Mouse (Mus musculus): ENCODE results near the gene Shtn1. TPM values are rescaled to one million over a fixed set of nuclear protein-coding genes. Genes with fewer than 3 reads are reported as not detected.

Gene Shtn1
- polyA plus RNA-seq, 1 experiment from 2014 or later: 15.5 TPM

GRCm38 (mm10) chr19:59071396-59071795 is 4.5 kb downstream of the Shtn1 start:
- Histone ChIP-seq H3K4me2 (replicated peaks) (no peak overlapping the region), H3K9ac (replicated peaks) (no peak overlapping the region), H3K36me3 (no peaks in the 10 kb centered on the region), H3K4me3 (replicated peaks) (no peak overlapping the region), H3K9me3 (no peaks in the 10 kb centered on the region), H3K27me3 (peaks cover 38% of the 10 kb centered on the region), H3K4me1 (replicated peaks) (peaks cover 9% of the 10 kb centered on the region; the same call in 1 of the 2 replicates), H3K27ac (no peak overlapping the region)
- 94% methylated on average over 4 of the region's 4 CpGs for WGBS
- ATAC-seq: no peak

- no peak for ATAC-seq
- no peak overlapping the region for H3K27ac ChIP-seq
- H3K4me2 ChIP-seq (replicated peaks): no peak overlapping the region
- H3K27me3 ChIP-seq: peaks cover 4% of the 10 kb centered on the region; the same call in 1 of the 2 replicates
- H3K4me1 ChIP-seq (replicated peaks): no peaks in the 10 kb centered on the region
- H3K9me3 ChIP-seq: no peaks in the 10 kb centered on the region
- H3K4me3 ChIP-seq (replicated peaks): no peak overlapping the region
- 64% methylated on average over 1 of the region's 1 CpGs for WGBS
- H3K9ac ChIP-seq (replicated peaks): no peak overlapping the region
- no peaks in the 10 kb centered on the region for H3K36me3 ChIP-seq
These were observed 8.2 kb downstream of the Shtn1 start for GRCm38 (mm10) chr19:59067652-59068051.

- Histone ChIP-seq H3K4me1 (replicated peaks) (no peaks in the 10 kb centered on the region), H3K9me3 (no peaks in the 10 kb centered on the region), H3K27ac (no peak overlapping the region), H3K4me3 (replicated peaks) (no peak overlapping the region), H3K4me2 (replicated peaks) (no peak overlapping the region), H3K9ac (replicated peaks) (no peak overlapping the region), H3K27me3 (no peaks in the 10 kb centered on the region), H3K36me3 (no peaks in the 10 kb centered on the region)
- ATAC-seq: no peak
- 91% methylated on average over 2 of the region's 2 CpGs for WGBS
These were observed 9.2 kb downstream of the Shtn1 start for GRCm38 (mm10) chr19:59066670-59067069.

- Histone ChIP-seq H3K9me3 (no peaks in the 10 kb centered on the region), H3K4me2 (replicated peaks) (no peak overlapping the region), H3K4me1 (replicated peaks) (no peaks in the 10 kb centered on the region), H3K9ac (replicated peaks) (no peak overlapping the region), H3K36me3 (no peaks in the 10 kb centered on the region), H3K27me3 (no peaks in the 10 kb centered on the region), H3K4me3 (replicated peaks) (no peak overlapping the region), H3K27ac (no peak overlapping the region)
- WGBS: 67% methylated on average over 5 of the region's 5 CpGs
- ATAC-seq: no peak
These were observed 9.8 kb downstream of the Shtn1 start for GRCm38 (mm10) chr19:59066115-59066514.

- ATAC-seq: no peak
- 93% methylated on average over 5 of the region's 5 CpGs for WGBS
- no peaks in the 10 kb centered on the region for H3K9me3 ChIP-seq
These were observed 11.3 kb downstream of the Shtn1 start for GRCm38 (mm10) chr19:59064616-59065015.

GRCm38 (mm10) chr19:59063568-59063967 is 12.3 kb downstream of the Shtn1 start:
- no peak for ATAC-seq
- WGBS: 91% methylated on average over 5 of the region's 5 CpGs
- H3K9me3 ChIP-seq: no peaks in the 10 kb centered on the region

More at GRCm38 (mm10) chr19:59064616-59065015, 11.3 kb downstream of the Shtn1 start:
- no peaks in the 10 kb centered on the region for H3K36me3 ChIP-seq
- H3K27ac ChIP-seq: no peak overlapping the region
- no peaks in the 10 kb centered on the region for H3K27me3 ChIP-seq
- no peak overlapping the region for H3K9ac ChIP-seq (replicated peaks)
- H3K4me3 ChIP-seq (replicated peaks): no peak overlapping the region
- H3K4me1 ChIP-seq (replicated peaks): no peaks in the 10 kb centered on the region
- H3K4me2 ChIP-seq (replicated peaks): no peak overlapping the region

GRCm38 (mm10) chr19:59058105-59058504 is 17.8 kb downstream of the Shtn1 start:
- H3K27ac ChIP-seq: no peak overlapping the region
- no peaks in the 10 kb centered on the region for H3K9me3 ChIP-seq
- H3K9ac ChIP-seq (replicated peaks): no peak overlapping the region
- no peak overlapping the region for H3K4me3 ChIP-seq (replicated peaks)
- peaks cover 4% of the 10 kb centered on the region for H3K4me1 ChIP-seq (replicated peaks)
- H3K36me3 ChIP-seq: no peaks in the 10 kb centered on the region
- 84% methylated on average over 4 of the region's 4 CpGs for WGBS
- ATAC-seq: no peak
- H3K27me3 ChIP-seq: no peaks in the 10 kb centered on the region
- no peak overlapping the region for H3K4me2 ChIP-seq (replicated peaks)

More at GRCm38 (mm10) chr19:59063568-59063967, 12.3 kb downstream of the Shtn1 start:
- no peak overlapping the region for H3K4me2 ChIP-seq (replicated peaks)
- no peak overlapping the region for H3K27ac ChIP-seq
- no peaks in the 10 kb centered on the region for H3K36me3 ChIP-seq
- no peak overlapping the region for H3K9ac ChIP-seq (replicated peaks)
- H3K27me3 ChIP-seq: no peaks in the 10 kb centered on the region
- no peak overlapping the region for H3K4me3 ChIP-seq (replicated peaks)
- no peaks in the 10 kb centered on the region for H3K4me1 ChIP-seq (replicated peaks)

- no peak for ATAC-seq
- H3K4me3 ChIP-seq (replicated peaks): no peak overlapping the region
- no peak overlapping the region for H3K9ac ChIP-seq (replicated peaks)
- H3K4me1 ChIP-seq (replicated peaks): peaks cover 7% of the 10 kb centered on the region
- H3K36me3 ChIP-seq: no peaks in the 10 kb centered on the region
- H3K27me3 ChIP-seq: no peaks in the 10 kb centered on the region
- 51% methylated on average over 5 of the region's 5 CpGs for WGBS
- H3K4me2 ChIP-seq (replicated peaks): no peak overlapping the region
- no peaks in the 10 kb centered on the region for H3K9me3 ChIP-seq
- no peak overlapping the region for H3K27ac ChIP-seq
These were observed 18.5 kb downstream of the Shtn1 start for GRCm38 (mm10) chr19:59057366-59057765.

GRCm38 (mm10) chr19:59054632-59054951 is 21.3 kb downstream of the Shtn1 start:
- Histone ChIP-seq H3K27me3 (no peaks in the 10 kb centered on the region), H3K9ac (replicated peaks) (no peak overlapping the region), H3K36me3 (no peaks in the 10 kb centered on the region), H3K27ac (0 out of 2 replicates have a peak overlapping the region, but pooled peaks have one; percentile 35), H3K4me1 (replicated peaks) (peaks cover 12% of the 10 kb centered on the region), H3K9me3 (no peaks in the 10 kb centered on the region), H3K4me3 (replicated peaks) (no peak overlapping the region), H3K4me2 (replicated peaks) (no peak overlapping the region)
- ATAC-seq: peak; percentile 65; the same call in 1 of the 2 replicates
- WGBS: 78% methylated on average over 6 of the region's 6 CpGs

GRCm38 (mm10) chr19:59053931-59054631 is 21.8 kb downstream of the Shtn1 start:
- Histone ChIP-seq H3K36me3 (no peaks in the 10 kb centered on the region), H3K27ac (no peak overlapping the region), H3K27me3 (no peaks in the 10 kb centered on the region), H3K4me1 (replicated peaks) (peaks cover 12% of the 10 kb centered on the region), H3K9ac (replicated peaks) (no peak overlapping the region), H3K4me2 (replicated peaks) (no peak overlapping the region), H3K9me3 (no peaks in the 10 kb centered on the region), H3K4me3 (replicated peaks) (no peak overlapping the region)
- WGBS: 63% methylated on average over 6 of the region's 6 CpGs
- ATAC-seq: peak; percentile 30; the same call in 1 of the 2 replicates

- peaks cover 12% of the 10 kb centered on the region for H3K4me1 ChIP-seq (replicated peaks)
- WGBS: 59% methylated on average over 9 of the region's 9 CpGs
- ATAC-seq: no peak
- H3K36me3 ChIP-seq: no peaks in the 10 kb centered on the region
- no peaks in the 10 kb centered on the region for H3K9me3 ChIP-seq
- no peak overlapping the region for H3K9ac ChIP-seq (replicated peaks)
- H3K27me3 ChIP-seq: no peaks in the 10 kb centered on the region
- no peak overlapping the region for H3K4me3 ChIP-seq (replicated peaks)
- no peak overlapping the region for H3K4me2 ChIP-seq (replicated peaks)
- no peak overlapping the region for H3K27ac ChIP-seq
These were observed 23.0 kb downstream of the Shtn1 start for GRCm38 (mm10) chr19:59052783-59053490.

GRCm38 (mm10) chr19:59052053-59052452 is 23.8 kb downstream of the Shtn1 start:
- no peak overlapping the region for H3K4me3 ChIP-seq (replicated peaks)
- H3K4me2 ChIP-seq (replicated peaks): no peak overlapping the region
- no peak overlapping the region for H3K9ac ChIP-seq (replicated peaks)
- no peaks in the 10 kb centered on the region for H3K27me3 ChIP-seq
- ATAC-seq: no peak
- no peaks in the 10 kb centered on the region for H3K9me3 ChIP-seq
- H3K4me1 ChIP-seq (replicated peaks): peaks cover 12% of the 10 kb centered on the region
- no peak overlapping the region for H3K27ac ChIP-seq
- 68% methylated on average over 4 of the region's 4 CpGs for WGBS
- no peaks in the 10 kb centered on the region for H3K36me3 ChIP-seq
